Mouse (Mus musculus) cerebellum, adult 9-10 months (tissue): ENCODE measurements at regions not wholly inside any gene's neighbourhood (a gene's known extent, or its start where the extent isn't known, plus 50 kb on each side); places are given as distances from the start of the nearest gene placed in this dataset.

Experiments used
- DNase-seq: peaks from one replicate; pipeline ENCODE4 v3.0.0; 2022

DNA sequence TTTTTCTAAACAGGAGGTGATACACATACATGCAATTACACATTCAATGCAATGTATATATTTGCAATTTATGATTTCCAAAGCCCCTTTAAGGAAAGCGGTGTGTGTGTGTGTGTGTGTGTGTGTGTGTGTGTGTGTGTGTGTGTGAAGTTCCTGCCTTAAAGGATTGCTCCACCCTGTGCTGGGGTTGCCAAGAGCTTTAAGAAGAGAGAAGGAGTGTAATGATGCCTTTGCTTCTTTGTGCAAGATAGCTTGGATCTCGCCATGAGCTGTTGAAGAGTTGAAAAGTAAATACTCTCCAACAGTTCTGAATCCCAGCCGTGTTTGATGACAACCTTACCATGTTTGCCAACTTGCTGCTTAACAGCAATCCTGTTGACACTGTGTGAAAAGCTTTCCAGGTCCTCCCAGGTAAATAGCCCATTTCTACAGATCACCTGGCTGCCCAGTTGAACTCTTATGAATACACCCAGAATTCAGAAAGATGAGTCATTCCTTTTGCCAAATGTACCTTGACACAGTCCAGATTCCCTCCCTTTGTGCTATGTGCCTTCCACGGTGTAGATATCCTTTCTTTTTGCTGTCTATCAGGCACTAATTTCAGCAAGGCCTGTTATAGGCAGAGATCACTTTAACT lies 216.3 kb downstream of the Ikzf2 start:
- DNase-seq, result no peak

DNA sequence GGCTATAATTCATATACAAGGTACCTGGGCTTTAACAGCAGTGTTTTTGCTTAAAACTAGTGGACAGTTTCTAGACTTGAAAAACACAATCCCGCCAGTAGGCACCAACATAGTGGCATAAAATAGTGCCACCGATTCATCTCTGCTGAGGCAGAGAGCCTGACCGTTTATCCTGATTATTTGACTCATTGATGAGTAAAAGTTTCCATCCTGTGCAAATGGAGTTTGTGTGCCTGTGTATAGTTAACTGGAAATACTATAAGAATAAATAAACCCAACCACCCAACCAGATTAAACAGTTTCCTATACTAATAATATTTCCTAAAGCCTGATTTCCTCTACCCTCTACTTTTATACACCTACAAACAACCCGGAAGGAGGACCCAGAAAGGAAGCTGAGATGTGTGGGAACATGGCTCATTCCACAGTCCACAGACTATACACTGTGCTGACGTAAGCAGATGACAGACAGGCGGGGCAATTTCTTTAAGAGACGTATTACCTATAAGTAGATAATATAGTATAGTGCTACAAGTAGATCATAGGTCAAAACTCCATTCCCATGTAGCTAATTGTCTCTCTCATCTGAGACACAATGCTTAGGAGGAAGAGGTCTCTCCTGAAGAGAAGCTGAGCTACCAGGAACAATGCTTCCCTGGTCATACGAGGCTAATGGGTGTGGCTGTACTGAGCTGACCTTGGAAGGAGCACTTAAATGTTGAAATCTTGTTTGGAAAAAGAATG lies 217.7 kb downstream of the Ikzf2 start:
- no peak for DNase-seq

DNA sequence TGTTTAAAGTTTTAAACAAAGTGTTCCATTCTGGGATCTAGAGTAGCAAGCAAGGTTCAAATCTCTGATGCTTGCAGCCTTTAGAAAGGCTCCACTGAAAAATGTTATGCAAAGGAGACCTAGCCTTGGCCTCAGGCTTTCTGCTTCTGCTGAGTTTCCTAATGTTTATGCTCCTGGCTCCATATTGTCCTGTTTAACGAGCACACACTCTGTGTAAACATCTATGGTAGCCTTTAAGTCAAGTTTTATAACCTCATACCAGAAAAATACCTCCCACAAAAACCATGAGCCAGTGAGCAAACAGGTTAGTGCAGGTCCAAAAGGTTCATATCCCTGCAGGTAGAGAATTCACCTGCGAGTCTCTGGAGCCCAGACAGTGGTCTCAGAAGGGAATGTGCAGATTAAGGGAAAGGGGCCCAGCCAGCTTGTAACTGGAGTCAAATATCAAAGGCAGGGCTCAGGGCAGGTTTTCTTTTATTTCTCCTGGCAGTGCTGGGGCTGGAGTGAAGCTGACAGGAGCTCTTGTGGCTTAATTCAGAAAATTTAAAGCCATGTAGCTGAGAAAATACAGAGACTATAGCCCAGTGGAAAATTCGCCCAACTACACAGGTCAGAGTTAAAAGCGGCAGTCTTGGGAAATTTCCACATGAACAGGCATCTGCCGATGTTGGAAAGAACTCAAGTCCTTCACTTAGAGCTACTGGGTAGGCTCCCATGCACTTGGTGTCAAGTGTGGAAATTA lies 220.3 kb downstream of the Ikzf2 start:
- DNase-seq, result no peak

- DNase-seq, result no peak
These were observed 225.9 kb downstream of the Ikzf2 start for GRCm38 (mm10) chr1:69461191-69461590.

- no peak for DNase-seq
These were observed 227.1 kb downstream of the Ikzf2 start for GRCm38 (mm10) chr1:69459899-69460298.

GRCm38 (mm10) chr1:69457471-69457870 lies 229.6 kb downstream of the Ikzf2 start:
- DNase-seq, result no peak

DNA sequence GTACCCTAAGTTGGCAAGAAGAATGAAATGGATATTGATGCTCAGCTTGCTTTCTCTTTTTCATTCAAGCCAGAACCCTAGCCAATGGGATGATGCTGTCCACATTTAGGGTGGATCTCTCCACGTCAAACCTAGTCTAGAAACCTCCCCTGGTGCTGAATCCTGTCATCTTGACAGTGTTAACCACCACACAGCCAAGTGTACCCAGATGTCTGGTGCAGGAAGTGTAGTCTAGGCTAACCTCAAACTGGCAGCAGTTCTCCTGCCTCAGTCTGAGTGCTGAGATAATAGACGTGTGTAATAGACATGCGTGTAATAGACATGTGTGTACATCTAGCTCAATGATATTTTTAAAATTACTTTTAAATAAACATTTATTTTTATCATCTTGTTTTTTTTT lies 233.1 kb downstream of the Ikzf2 start:
- no peak for DNase-seq

- DNase-seq, result no peak
These were observed 234.1 kb downstream of the Ikzf2 start for GRCm38 (mm10) chr1:69452910-69453309.

DNA sequence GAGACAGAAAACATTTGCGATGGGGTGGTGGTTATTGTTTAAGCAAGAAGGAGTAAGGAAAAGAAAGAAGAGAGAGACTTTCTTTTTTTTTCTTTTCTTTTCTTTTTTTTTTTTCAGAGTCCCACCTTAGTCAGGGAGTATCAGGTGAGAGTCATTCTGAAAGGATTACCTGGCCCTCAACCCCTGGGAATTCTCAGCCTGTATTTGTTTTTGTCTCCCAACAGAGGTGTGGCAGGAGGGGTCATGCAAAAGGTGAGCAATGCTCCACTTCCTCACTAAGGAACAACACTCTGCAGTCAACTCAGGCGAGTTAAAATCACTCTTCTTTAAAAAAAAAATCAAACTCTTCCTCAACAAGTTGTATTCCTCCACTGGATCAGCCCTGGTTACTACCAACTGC lies 236.6 kb downstream of the Ikzf2 start:
- DNase-seq, result no peak

- no peak for DNase-seq
These were observed 239.8 kb downstream of the Ikzf2 start for GRCm38 (mm10) chr1:69447276-69447675.

- DNase-seq, result no peak
These were observed 242.3 kb downstream of the Ikzf2 start for GRCm38 (mm10) chr1:69444722-69445121.

DNA sequence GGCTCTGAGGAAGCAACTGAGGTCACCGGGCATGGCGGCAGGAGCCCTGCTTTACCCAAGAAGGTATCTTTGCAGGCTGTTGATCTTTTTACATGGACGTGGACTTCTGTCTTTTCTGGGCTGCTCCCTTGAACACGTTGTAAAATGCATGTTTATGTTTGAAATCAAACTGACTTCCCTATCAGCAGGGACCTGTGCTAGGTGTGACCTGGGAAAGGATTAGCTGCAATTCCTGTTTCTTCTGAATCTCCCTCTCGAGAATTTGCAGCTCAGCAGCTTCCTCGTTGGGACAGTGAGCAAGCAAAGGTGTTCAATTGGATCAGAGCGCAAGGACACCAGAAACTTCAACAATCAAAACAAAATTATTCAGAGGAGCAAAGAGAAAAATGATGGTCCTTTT lies 243.6 kb downstream of the Ikzf2 start:
- no peak for DNase-seq

DNA sequence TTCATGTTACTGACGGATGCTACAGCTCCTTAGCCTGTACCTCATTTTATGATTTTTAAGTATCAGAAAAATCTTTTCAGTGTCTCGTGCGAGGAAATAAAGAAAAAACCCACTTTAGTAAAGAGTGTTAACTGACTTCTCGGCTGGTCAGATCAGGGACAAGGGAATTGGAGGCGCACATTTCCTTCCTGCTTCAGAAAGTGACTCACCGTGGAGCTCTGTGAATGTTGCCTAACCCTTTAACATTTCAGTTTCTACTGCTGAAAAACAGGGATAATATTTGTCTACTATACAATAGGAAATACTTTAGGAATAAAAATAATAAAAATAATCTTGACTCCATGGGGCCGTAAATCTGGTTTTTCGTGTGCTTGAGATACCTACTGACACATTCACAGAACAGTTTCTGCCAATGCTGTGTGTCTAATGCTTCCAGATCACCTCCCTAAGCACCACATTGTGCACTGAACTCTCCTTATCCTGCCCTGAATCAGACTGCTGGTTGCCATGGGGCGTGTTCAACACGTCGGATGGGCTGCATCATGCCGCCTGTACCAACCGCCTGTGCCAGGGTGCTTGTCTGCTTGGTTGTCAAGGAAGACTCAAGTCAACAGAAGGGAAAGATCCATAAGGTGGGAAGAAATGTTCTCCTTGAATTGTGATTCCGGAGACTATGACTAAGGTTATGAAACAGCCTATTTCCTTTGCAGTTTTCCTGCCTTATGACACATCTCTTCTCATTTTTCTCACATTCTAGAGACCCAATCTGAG lies 246.3 kb downstream of the Ikzf2 start:
- no peak for DNase-seq

DNA sequence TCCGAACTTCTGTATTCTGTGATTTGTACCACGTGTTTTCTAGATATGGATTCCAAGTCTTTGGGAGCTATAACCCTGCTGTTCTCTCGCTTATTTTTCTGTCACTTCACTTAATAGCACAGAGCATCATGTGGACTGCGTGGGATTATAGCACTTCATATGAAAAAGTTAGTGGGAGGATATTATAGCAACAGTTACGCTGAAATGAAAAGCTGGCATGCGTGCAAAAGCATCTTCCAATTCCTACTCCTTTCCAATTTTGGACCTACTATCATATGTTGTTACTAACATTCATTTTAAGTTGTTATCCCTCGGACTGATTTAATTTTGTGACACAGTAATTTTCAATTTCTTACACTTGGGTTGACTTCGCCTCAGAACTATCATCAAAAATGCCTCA lies 250.0 kb downstream of the Ikzf2 start:
- DNase-seq, result no peak

GRCm38 (mm10) chr1:69433655-69434357 lies 253.2 kb downstream of the Ikzf2 start:
- DNase-seq, result no peak

DNA sequence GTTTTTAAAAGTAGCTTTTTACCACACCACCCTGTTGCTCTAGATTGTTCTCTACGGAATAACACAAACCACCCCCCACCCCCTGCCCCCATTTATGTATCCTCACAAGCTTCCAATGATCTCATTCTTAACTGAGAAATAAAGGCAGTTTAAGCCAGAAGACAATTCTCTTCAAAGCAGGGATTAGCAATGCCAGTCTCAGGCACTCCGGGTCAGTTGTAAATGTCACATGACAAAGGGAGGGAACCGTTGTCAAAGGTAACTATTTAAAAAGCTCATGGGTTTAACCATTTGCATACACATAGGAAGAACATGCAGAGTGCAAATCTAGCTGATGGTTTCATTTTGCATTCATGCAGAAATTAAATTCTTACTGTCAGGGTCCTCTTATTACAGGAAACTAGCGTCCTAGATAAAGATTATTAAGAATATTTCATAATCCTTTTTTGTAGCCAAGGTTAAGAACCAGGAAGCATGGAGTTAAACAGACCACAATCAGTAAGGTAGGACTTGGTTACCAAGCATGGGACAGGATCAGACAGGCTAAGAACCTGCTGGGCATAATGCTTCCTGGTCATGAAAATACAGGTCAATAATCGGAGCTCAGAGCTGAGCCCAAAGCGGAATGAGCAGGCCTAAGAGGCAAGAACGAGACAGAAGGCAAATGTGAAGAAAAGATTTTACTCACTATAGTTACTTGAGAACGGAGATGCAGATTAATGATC lies 256.2 kb downstream of the Ikzf2 start:
- no peak for DNase-seq

DNA sequence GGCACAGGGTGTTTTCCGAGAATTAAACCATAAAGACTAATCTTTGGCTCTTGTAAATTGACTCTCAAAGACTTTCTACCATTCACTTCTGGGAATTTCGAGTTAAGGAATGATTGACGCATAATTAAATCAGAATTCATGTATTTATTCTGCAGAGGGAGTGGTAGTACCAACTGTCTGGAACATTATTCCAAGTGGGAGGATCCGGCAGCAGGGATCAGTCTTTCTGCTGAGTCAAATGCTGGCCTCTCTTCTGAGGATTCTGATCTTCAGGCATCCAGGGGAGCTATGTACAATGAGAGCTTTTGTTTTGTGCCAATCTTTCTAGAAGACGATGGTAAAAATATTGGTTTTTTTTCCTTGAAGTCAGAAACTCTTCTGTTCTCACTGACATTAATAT lies 257.4 kb downstream of the Ikzf2 start:
- DNase-seq, result no peak

DNA sequence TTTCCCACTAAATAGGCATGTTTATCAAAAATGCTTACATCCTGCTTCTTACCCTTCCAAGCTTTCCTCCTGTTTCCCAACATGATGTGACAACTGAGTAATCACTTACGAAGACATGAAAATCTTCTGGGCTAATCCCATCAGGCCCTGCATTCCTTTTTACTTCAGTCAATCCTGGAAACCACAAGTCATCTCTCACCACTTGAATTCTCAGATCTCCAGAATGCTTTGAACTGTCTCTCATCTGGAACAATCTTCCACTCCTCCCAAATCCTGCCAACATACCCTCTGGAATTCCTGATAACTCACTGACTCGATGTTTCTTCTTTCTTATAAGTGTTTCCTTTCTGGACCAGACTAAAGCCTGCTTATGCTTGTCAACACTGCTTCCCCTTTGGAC lies 289.4 kb downstream of the Ikzf2 start:
- DNase-seq, result no peak

DNA sequence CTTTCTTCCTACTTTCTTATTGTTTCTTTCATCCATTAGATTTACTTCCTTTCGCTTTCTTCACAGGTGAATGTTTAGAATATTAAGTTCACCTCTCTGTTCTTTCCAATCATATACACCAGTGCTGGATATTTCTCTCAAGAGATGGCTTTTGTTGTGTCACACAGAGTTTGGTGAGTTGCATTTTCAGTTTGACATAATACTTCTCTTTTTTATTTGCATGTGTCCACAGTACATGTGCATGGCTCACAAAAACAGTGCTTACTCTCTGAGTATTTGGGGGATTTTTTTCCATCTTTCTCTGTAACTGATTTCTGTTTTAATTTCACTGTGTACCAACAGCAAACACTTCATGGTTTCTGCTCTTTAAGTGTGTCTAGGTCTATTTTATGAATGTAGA lies 274.5 kb upstream of the Erbb4 start:
- DNase-seq, result no peak

GRCm38 (mm10) chr1:69379741-69380140 lies 271.9 kb upstream of the Erbb4 start:
- no peak for DNase-seq

- no peak for DNase-seq
These were observed 269.3 kb upstream of the Erbb4 start for GRCm38 (mm10) chr1:69376923-69377706.
